Mouse (Mus musculus) bone marrow, adult 2 months (tissue): ENCODE results near the gene Gm128. TPM values are rescaled to one million over a fixed set of nuclear protein-coding genes. Genes with fewer than 3 reads are reported as not detected.

Source experiments
- H3K27ac ChIP-seq: fragments of 200-500 bp; 2 replicates; pipeline ENCODE4 v1.5.1; 2012; ENCODE audit warnings: low read depth, mild to moderate bottlenecking, control low read depth, inconsistent platforms, low read length; ENCODE audit not compliant: control insufficient read depth, poor library complexity, insufficient read depth
- H3K4me1 ChIP-seq: fragments of 200-500 bp; 2 replicates; pipeline ENCODE4 v1.6.1; 2011; ENCODE audit warnings: low read length; ENCODE audit not compliant: control insufficient read depth, insufficient read depth
- H3K4me3 ChIP-seq: fragments of 200-500 bp; replicated peaks from 2 replicates; pipeline ENCODE3; 2011; ENCODE audit warnings: mild to moderate bottlenecking, low read depth, low read length, control low read depth; ENCODE audit not compliant: control insufficient read depth
- CTCF ChIP-seq: fragments of 200-500 bp; IDR thresholded peaks from 2 replicates; pipeline ENCODE4 v1.5.1; 2011; ENCODE audit warnings: low read length, control low read depth; ENCODE audit not compliant: control insufficient read depth, insufficient read depth
- POLR2A ChIP-seq: fragments of 200-500 bp; IDR thresholded peaks from 2 replicates; pipeline ENCODE4 v1.6.1; 2011; ENCODE audit warnings: low read depth, mild to moderate bottlenecking, control low read depth, low read length, borderline replicate concordance; ENCODE audit not compliant: control insufficient read depth
- WGBS: fragments of 180-500 bp; shearing (Covaris S2); methylation state at CpG from one replicate; pipeline ENCODE4 v1.1.7; 2018; 5-methylcytosine and 5-hydroxymethylcytosine counted together
- polyA plus RNA-seq: library from polyadenylated mRNA; stranded (reverse); fragments of >200 nt; gene quantifications from 2 replicates; pipeline ENCODE4 v1.2.4, GENCODE M21; 2011; ENCODE audit warnings: low replicate concordance; ENCODE audit not compliant: missing spikeins, insufficient read depth, insufficient read length

Gm128 gene
- polyA plus RNA-seq, 1 experiment: not detected

DNA sequence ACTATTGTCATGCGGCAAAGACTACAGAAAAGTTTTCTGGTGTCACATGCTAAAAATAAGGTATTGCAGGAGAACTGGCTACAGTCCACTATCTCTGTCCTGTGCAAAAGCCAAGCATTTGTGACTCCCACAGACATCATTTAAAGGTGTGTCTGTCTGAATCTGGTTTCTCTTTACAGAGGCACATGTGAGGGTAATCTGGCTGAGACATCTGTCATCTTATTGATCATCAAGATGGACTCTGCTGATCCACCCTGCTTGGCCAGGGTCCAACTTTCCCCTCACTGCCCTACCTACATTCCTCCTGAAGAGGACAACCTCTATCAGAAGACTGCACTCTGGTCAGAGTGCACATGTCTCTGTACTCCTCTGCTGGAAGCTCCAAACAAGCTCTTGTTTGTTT lies 35.8 kb upstream of the Gm128 start:
- 56% methylated on average over 1 of the region's 1 CpGs for WGBS
- Histone ChIP-seq H3K4me3 (no peak overlapping the region), H3K27ac (no peak overlapping the region), H3K4me1 (no peaks in the 10 kb centered on the region; the same call in 1 of the 2 replicates)
- no peak for TF ChIP-seq CTCF
- no peak for TF ChIP-seq POLR2A

DNA sequence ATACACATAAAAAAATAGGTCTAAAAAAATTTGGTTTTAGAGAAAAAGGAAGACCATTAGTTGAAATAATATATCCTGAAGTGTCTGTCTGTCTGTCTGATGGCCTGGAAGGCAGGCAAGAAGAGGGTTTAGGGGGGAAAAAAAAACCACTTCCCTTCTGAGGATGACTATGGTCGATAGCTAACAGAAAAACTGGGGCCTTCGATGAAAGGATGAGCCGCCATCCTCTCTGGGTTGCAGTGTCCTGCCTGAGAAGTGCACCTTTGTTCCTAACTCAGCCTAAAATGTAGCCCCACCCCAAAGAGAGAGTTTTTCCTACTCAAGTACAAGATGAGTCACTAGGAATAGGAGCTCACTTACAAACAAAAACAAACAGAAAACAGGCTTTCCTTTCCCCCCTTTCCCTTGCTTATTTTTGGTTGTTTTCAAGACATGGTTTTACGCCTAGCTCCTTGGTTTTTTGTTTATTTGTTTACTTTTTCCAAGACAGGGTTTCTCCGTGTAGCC lies 35.1 kb upstream of the Gm128 start:
- no peak for TF ChIP-seq CTCF
- TF ChIP-seq POLR2A: no peak
- H3K4me3 ChIP-seq: no peak overlapping the region
- 34% methylated on average over 5 of the region's 5 CpGs for WGBS
- H3K4me1 ChIP-seq: no peaks in the 10 kb centered on the region; the same call in 1 of the 2 replicates
- H3K27ac ChIP-seq: no peak overlapping the region

DNA sequence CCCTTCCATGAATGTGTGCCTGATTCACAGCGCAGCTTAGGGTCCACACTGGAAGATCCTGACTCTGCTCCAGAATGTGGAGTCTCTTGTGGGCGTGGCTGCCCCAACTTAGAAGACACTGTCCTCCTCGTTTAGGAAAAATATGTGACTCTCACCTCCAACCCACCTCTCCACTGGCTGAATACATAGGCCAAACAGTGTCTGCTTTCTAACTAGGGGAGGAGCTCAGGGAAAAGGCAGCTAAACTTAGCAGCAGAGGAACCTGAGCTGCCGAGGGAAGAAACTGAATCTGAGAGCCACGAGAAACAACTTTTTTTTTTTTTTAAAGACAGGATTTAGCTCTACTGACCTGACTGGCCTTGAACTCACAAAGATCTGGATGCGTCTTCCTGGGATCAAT lies 33.8 kb upstream of the Gm128 start:
- no peak for TF ChIP-seq CTCF
- no peaks in the 10 kb centered on the region; the same call in 1 of the 2 replicates for H3K4me1 ChIP-seq
- no peak overlapping the region for H3K4me3 ChIP-seq
- WGBS: 53% methylated on average over 6 of the region's 6 CpGs
- no peak overlapping the region for H3K27ac ChIP-seq

DNA sequence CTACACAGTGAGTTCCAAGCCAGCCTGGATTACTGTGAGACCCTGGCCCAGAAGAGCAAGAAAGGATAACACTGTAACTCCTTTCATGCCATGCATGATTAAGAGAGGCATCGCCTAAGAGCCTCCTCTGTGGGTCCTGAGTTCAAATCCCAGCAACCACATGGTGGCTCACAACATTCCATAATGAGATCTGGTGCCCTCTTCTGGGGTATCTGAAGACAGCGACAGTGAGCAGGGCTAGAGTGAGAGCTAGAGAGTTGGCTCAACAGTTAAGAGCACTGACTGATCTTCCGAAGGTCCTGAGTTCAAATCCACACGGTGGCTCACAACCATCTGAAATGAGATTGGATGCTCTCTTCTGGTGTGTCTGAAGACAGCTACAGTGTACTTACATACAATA lies 33.1 kb upstream of the Gm128 start:
- Histone ChIP-seq H3K4me3 (no peak overlapping the region), H3K4me1 (no peaks in the 10 kb centered on the region; the same call in 1 of the 2 replicates), H3K27ac (no peak overlapping the region)
- WGBS: 88% methylated on average over 4 of the region's 4 CpGs
- 0 out of 2 replicates have a peak, but pooled peaks have one; percentile 7 for TF ChIP-seq CTCF
- no peak for TF ChIP-seq POLR2A

DNA sequence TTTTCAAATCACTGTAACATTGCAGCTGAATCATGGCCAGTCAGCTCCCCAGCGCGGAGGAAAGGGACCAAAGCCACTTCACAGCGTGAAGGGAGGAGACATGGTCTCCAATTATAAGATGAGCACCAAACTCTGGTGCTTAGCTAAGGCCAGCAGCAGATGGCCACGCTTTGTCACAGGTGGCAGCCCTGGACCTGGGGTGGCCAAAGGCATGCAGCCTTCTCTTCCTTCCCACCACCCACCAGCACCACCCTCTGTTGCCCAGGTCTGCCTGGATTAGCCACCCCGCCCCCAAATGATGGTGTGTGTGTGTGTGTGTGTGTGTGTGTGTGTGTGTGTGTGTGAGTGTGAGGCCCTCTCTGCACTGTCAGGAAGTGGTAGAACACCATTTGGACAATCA lies 32.1 kb upstream of the Gm128 start:
- TF ChIP-seq POLR2A: no peak
- no peak for TF ChIP-seq CTCF
- Histone ChIP-seq H3K27ac (no peak overlapping the region), H3K4me1 (no peaks in the 10 kb centered on the region; the same call in 1 of the 2 replicates), H3K4me3 (no peak overlapping the region)
- 86% methylated on average over 5 of the region's 5 CpGs for WGBS

DNA sequence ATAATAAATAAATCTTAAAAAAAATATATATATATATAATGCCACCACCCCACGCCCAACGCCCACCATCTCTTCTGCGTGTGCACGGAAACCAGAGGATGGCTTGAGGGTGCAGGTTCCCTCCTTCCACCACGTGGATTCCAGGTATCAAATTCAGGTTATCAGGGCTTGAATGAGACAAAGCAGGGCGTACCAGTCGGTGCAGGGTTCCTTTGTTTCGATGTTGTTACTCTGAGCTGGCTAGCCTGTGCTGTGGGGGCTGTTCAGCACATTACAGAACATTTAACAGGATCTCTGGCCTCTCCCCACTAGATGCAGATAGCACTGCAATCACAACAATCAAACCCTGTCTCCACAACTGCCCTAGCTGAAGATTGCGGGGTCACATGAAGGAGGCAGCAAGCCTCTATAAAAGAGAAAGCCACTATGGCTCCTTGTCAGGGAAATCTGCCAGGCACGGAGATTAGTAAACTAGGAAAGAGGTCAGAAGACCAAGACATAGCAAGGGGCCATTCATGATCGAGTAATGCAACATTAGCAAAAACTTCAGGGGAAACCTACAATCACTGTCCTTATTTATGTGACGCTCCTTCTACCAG lies 29.5 kb upstream of the Gm128 start:
- 91% methylated on average over 12 of the region's 12 CpGs for WGBS
- H3K4me1 ChIP-seq: no peaks in the 10 kb centered on the region; the same call in 1 of the 2 replicates
- H3K4me3 ChIP-seq: no peak overlapping the region
- TF ChIP-seq POLR2A (no peak), CTCF (no peak)
- H3K27ac ChIP-seq: no peak overlapping the region

DNA sequence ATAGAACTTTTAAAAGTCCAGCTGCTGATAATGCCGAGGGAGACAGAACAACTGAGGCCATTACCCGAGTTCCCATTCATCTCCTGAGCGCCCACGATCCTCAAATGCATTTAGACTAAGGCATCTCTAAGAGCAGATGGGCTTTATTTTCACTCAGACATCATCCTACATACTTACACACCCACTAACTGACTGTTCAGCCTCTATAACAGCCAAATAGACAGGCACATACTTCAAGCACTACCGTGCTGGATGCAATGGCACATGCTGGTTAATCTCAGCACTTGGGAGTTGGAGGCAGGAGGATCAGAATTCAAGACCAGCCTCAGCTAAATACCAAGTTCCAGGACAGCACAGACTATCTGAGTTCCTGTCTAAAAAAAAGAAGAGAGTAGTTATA lies 28.4 kb upstream of the Gm128 start:
- 93% methylated on average over 5 of the region's 5 CpGs for WGBS
- Histone ChIP-seq H3K27ac (no peak overlapping the region), H3K4me1 (no peaks in the 10 kb centered on the region), H3K4me3 (no peak overlapping the region)
- TF ChIP-seq CTCF (no peak), POLR2A (no peak)

DNA sequence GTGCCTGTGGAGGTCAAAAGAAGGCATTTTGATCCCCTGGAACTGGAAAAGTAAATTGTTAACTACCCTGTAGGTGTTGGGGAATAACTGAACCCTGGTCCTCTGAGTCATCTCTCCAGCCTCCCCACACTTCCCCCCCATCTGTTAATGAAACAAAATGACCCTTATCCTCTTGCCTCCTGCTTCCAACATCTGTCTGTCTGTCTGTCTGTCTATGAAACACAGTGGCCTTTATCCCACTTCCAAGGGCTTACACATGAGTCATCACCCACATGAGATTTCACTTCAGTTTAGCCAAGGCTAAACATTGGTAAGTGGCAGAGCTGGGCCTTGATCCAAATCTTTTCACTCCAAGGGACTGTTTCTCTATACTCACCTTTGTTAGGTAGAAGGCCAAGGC lies 26.5 kb upstream of the Gm128 start:
- Histone ChIP-seq H3K4me3 (no peak overlapping the region), H3K4me1 (peaks cover 2% of the 10 kb centered on the region), H3K27ac (no peak overlapping the region)
- no peak for TF ChIP-seq CTCF
- no peak for TF ChIP-seq POLR2A

DNA sequence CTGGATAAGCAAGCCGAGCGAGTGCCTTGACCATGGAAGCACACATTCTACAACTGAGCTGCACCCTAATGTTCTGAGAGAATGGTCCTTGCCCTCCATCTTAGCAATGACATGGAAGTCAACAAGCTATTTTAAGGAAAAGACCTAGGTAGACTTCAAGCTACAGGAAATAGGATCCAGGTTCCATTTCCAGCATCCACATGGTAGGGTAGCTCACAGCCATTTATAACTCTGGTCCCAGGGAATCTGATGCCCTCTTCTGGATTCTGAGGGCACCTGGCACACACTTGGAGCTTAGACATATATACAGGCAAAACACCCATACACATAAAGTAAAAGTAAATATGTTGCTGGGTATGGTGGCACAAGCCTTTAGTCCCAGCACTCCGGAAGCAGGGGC lies 24.7 kb upstream of the Gm128 start:
- WGBS: 93% methylated on average over 3 of the region's 3 CpGs
- no peak for TF ChIP-seq CTCF
- no peak for TF ChIP-seq POLR2A
- H3K27ac ChIP-seq: no peak overlapping the region
- no peak overlapping the region for H3K4me3 ChIP-seq
- H3K4me1 ChIP-seq: peaks cover 2% of the 10 kb centered on the region

DNA sequence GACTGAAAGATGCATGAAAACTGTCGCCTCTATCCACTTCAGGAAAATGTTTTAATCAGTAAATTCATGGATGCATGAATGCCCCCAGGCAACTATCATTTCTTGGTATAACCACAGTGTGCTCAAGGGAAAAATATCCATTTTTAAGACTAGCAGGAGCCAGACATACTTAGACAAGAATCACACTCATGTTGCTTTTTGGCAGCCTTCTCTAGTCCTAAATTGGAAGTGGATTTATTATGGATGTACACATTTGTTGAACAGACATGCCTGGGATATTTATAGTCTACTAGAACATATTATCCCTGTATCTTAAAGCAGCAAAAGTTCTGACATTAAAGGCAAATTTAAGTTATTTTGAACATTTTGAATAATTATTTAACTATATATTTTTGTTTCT lies 23.3 kb upstream of the Gm128 start:
- Histone ChIP-seq H3K4me1 (peaks cover 2% of the 10 kb centered on the region), H3K4me3 (no peak overlapping the region), H3K27ac (no peak overlapping the region)
- TF ChIP-seq POLR2A: no peak
- 83% methylated on average over 1 of the region's 1 CpGs for WGBS
